Mouse (Mus musculus) C2C12 (cell line): ENCODE results near the gene Plekhj1. TPM values are rescaled to one million over a fixed set of nuclear protein-coding genes. Genes with fewer than 3 reads are reported as not detected.

ENCODE experiments used
- H3K27me3 ChIP-seq: one replicate; pipeline ENCODE4 v1.6.1; 2011; ENCODE audit not compliant: control insufficient read depth, insufficient read depth, insufficient read length
- H3K36me3 ChIP-seq: one replicate; pipeline ENCODE4 v1.6.1; 2011; ENCODE audit not compliant: control insufficient read depth, insufficient read depth
- H3K4me3 ChIP-seq: one replicate; pipeline ENCODE4 v1.5.1; 2011; ENCODE audit warnings: mild to moderate bottlenecking, control low read depth; ENCODE audit not compliant: poor library complexity, insufficient read depth, severe bottlenecking
- H3K79me2 ChIP-seq: one replicate; pipeline ENCODE4 v1.6.1; 2011; ENCODE audit not compliant: control insufficient read depth, insufficient read depth
- H3K79me3 ChIP-seq: one replicate; pipeline ENCODE4 v1.6.1; 2011; ENCODE audit warnings: low read depth, control low read depth
- H3ac ChIP-seq: one replicate; pipeline ENCODE3; 2011; ENCODE audit warnings: low read depth; ENCODE audit not compliant: control insufficient read depth, insufficient read length
- CEBPB ChIP-seq: IDR thresholded peaks from one replicate; pipeline ENCODE4 v1.6.1; 2011; ENCODE audit warnings: low read depth, mild to moderate bottlenecking, control low read depth, moderate library complexity
- CTCF ChIP-seq: IDR thresholded peaks from one replicate; pipeline ENCODE4 v1.5.1; 2011; ENCODE audit not compliant: control insufficient read depth, insufficient read depth, insufficient read length
- FOSL1 ChIP-seq: IDR thresholded peaks from one replicate; pipeline ENCODE4 v1.8.0; 2011; ENCODE audit warnings: mild to moderate bottlenecking, low read length; ENCODE audit not compliant: poor library complexity, insufficient read depth, severe bottlenecking
- MAX ChIP-seq: IDR thresholded peaks from one replicate; pipeline ENCODE4 v1.6.1; 2011; ENCODE audit warnings: mild to moderate bottlenecking, control low read depth
- MYOD1 ChIP-seq: IDR thresholded peaks from one replicate; pipeline ENCODE4 v1.6.1; 2011; ENCODE audit warnings: low read depth; ENCODE audit not compliant: control insufficient read depth, insufficient read length
- MYOG ChIP-seq: IDR thresholded peaks from one replicate; pipeline ENCODE4 v1.6.1; 2011; ENCODE audit not compliant: control insufficient read depth, insufficient read length; ENCODE audit errors: extremely low read depth
- USF1 ChIP-seq: IDR thresholded peaks from one replicate; pipeline ENCODE4 v1.6.1; 2011; ENCODE audit warnings: low read depth, mild to moderate bottlenecking, control low read depth, moderate library complexity
- polyA plus RNA-seq: library from polyadenylated mRNA; unstranded; fragments of >200 nt; fragmentation: generic; extraction: Trizol; gene quantifications from one replicate; pipeline ENCODE4 v1.2.1, GENCODE M21; 2012; ENCODE audit warnings: missing spikeins

The Plekhj1 gene
- polyA plus RNA-seq, 1 experiment, result 74.8 TPM

DNA sequence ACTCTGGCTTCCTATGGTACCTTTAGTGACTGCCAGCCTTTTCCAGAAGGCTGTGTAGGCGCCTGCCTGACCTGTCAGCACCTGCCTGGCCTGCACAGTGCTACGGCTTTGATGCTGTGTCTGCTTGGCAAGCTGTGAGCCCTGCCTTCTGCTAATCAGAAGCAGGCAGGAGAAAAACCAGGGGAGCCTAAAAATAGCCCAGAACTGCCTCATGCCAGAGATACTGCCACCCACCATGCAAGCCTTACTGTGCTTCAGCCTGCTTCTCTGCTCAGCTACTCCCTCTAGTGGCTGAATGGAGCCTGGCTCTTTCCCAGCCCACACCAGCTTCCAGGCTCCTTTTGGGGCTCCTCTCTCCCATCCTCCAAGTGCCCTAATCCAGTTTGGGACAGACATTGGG is 23.9 kb downstream of the Plekhj1 start:
- peaks cover 10% of the 10 kb centered on the region for H3K79me3 ChIP-seq
- H3K36me3 ChIP-seq, result peaks cover 99% of the 10 kb centered on the region
- H3K27me3 ChIP-seq, result no peaks in the 10 kb centered on the region
- TF ChIP-seq CTCF (peak; percentile 73), FOSL1 (no peak)
- H3K4me3 ChIP-seq, result no peak overlapping the region
- H3K79me2 ChIP-seq, result peaks cover 27% of the 10 kb centered on the region
- no peak overlapping the region for H3ac ChIP-seq

GRCm38 (mm10) chr10:80773816-80774215 is 24.6 kb downstream of the Plekhj1 start:
- H3K27me3 ChIP-seq, result no peaks in the 10 kb centered on the region
- H3ac ChIP-seq, result no peak overlapping the region
- peaks cover 10% of the 10 kb centered on the region for H3K79me3 ChIP-seq
- no peak overlapping the region for H3K4me3 ChIP-seq
- peaks cover 99% of the 10 kb centered on the region for H3K36me3 ChIP-seq
- no peak for TF ChIP-seq USF1
- TF ChIP-seq FOSL1, result no peak
- H3K79me2 ChIP-seq, result peaks cover 27% of the 10 kb centered on the region

- no peak overlapping the region for H3K4me3 ChIP-seq
- H3K79me3 ChIP-seq, result peaks cover 24% of the 10 kb centered on the region
- no peak overlapping the region for H3ac ChIP-seq
- TF ChIP-seq CTCF, result no peak
- TF ChIP-seq FOSL1, result no peak
- no peak for TF ChIP-seq CEBPB
- TF ChIP-seq USF1, result no peak
- TF ChIP-seq MYOD1, result no peak
- TF ChIP-seq MYOG, result no peak
- no peak for TF ChIP-seq MAX
- peaks cover 43% of the 10 kb centered on the region for H3K79me2 ChIP-seq
- no peaks in the 10 kb centered on the region for H3K27me3 ChIP-seq
- H3K36me3 ChIP-seq, result peaks cover 90% of the 10 kb centered on the region
Observed at GRCm38 (mm10) chr10:80768365-80768764, 30.1 kb downstream of the Plekhj1 start.

DNA sequence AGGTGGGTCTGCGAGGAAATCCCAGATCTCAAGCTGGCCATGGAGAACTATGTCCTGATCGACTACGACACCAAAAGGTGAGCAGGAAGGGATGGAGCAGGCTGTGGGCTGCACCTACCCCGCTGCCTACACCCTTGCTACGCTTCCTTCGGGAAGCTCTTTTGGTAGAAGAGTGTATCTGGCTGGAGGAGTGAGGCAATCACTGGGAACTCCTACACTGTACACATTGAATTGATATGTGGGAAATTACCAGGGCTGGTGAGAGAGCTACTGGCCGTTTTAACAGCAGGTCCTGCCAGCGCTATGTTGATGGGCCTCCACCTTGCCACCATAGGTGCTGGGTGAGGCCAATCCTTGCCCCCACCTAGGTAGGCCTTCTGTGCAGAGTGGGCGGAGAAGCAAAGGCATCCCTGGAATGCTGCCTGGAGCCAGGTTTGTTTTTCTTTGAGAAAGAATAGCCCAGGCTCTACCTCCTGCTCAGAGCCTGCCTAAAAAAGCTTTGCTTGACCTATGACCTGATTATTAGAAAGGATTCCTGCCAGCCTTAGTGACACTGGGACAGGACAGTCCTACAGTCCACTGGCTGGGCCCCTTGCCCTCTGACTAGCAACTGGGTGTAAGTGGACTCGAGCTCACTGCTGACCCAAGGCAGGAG is 32.1 kb downstream of the Plekhj1 start:
- Histone ChIP-seq H3K36me3 (peaks cover 70% of the 10 kb centered on the region), H3K79me3 (peaks cover 41% of the 10 kb centered on the region)
- TF ChIP-seq CTCF, result no peak
- no peak for TF ChIP-seq FOSL1
- no peak for TF ChIP-seq MYOG
- TF ChIP-seq CEBPB, result no peak
- TF ChIP-seq MAX, result no peak
- TF ChIP-seq USF1, result no peak
- no peak for TF ChIP-seq MYOD1

DNA sequence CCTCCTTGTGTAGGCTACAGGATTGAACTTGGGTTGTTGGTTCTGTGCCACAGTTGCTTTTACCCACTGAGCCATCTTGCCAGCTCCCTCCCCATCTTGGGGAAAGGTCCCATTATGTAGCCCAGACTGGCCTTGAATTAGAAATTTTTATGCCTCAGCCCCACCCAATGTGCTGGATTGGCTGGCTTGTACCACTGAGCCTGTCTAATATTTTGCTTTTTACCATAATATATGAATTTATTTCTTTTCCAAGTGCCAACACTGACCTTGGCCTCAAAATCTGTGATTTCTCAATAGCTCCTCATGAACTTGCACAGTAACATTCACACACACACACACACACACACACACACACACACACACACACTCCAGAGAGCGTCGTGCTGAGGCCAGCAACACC is 32.7 kb downstream of the Plekhj1 start:
- Histone ChIP-seq H3K27me3 (no peaks in the 10 kb centered on the region), H3K79me2 (peaks cover 69% of the 10 kb centered on the region), H3K4me3 (no peak overlapping the region), H3K79me3 (peaks cover 46% of the 10 kb centered on the region), H3K36me3 (peaks cover 65% of the 10 kb centered on the region), H3ac (no peak overlapping the region)
- TF ChIP-seq FOSL1 (no peak), CTCF (no peak), USF1 (no peak), CEBPB (no peak), MYOD1 (no peak), MYOG (no peak), MAX (no peak)

More for the DNA sequence above, 32.1 kb downstream of the Plekhj1 start:
- Histone ChIP-seq H3ac (no peak overlapping the region), H3K27me3 (no peaks in the 10 kb centered on the region), H3K4me3 (no peak overlapping the region), H3K79me2 (peaks cover 63% of the 10 kb centered on the region)

DNA sequence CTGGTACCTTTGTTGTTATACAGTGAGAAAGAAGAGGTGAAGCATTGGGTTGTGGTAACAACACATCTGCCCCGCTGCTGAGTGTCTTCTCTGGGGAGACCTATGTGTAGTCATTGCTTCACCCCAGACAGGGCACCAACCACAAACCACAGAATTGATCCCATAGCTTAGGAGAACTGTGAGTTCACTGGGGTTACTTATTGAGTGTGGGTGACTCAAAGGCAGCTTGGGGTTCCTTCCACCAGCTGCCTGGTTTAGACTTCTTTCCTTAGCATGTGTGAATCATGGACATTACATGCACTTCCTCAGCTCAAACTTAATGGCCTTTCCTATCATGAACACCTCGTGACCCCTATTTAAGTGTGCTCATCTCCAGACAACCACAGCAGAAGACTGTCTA is 34.9 kb downstream of the Plekhj1 start:
- peak; percentile 74 for TF ChIP-seq MAX
- TF ChIP-seq USF1, result peak; percentile 73
- no peak for TF ChIP-seq CTCF
- TF ChIP-seq MYOG, result no peak
- TF ChIP-seq FOSL1, result peak; percentile 50
- TF ChIP-seq CEBPB, result peak; percentile 89
- TF ChIP-seq MYOD1, result peak; percentile 73
- H3K79me3 ChIP-seq, result peaks cover 69% of the 10 kb centered on the region

More for the DNA sequence above, 34.9 kb downstream of the Plekhj1 start:
- Histone ChIP-seq H3K4me3 (no peak overlapping the region), H3K36me3 (peaks cover 42% of the 10 kb centered on the region), H3K27me3 (no peaks in the 10 kb centered on the region), H3ac (no peak overlapping the region), H3K79me2 (peaks cover 91% of the 10 kb centered on the region)
